ENCODE assay signal across 16 mouse cellular contexts in the genomic region with DNA sequence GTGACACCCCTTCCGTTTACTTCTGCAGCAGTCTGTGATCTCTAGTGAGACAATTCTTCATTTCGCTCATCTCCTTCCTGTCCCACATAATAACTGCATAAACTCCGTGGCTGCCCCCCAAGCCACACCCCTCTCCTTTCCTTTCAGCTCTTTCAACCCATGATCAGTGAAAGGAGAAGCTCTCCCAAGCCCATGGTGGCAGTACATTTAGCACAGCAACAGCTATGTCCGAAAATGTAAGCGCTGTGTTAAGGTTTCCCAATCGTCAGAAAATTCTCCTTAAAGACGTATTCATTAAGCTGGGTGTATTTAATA. TPM values are rescaled to one million over a fixed set of nuclear protein-coding genes. Genes with fewer than 3 reads are reported as not detected.
DNase-seq lines count a peak whose midpoint lies in the region; ATAC-seq lines count a peak whose summit lies in the region.
"Had no signal": no experiment of that assay in that cellular context is flagged by ENCODE, and none has a peak within 500 bp of the region (broad histone marks: within the 10 kb centered on the region; RNA-seq: fewer than 3 reads in every experiment).

No protein-coding gene starts in this region.

- no peak overlapping the region for H3K27ac ChIP-seq in neural tube, embryonic 15.5 days (replicated peaks)
- H3K27ac ChIP-seq: embryonic facial prominence, embryonic 12.5 days; macrophage; midbrain, embryonic 13.5 days; stomach, embryonic 15.5 days had no signal

- 59% methylated on average over 7 of the region's 7 CpGs for WGBS in neural tube, embryonic 15.5 days

- peaks cover 15% of the 10 kb centered on the region for H3K4me1 ChIP-seq in neural tube, embryonic 15.5 days
- H3K4me1 ChIP-seq: stomach, embryonic 15.5 days had no signal

- no peaks in the 10 kb centered on the region for H3K36me3 ChIP-seq in neural tube, embryonic 15.5 days
- H3K36me3 ChIP-seq: embryonic facial prominence, embryonic 12.5 days; midbrain, embryonic 13.5 days; stomach, embryonic 15.5 days had no signal

- DNase-seq in CD4-positive, CD25-positive, alpha-beta regulatory T cell, adult 2 months (ENCODE audit: low read depth, low spot score), result peak; percentile 79
- peak; percentile 64 for DNase-seq in thymus, postnatal 25 days
- no peak for DNase-seq in gastrocnemius, adult 8-10 months (ENCODE audit: low spot score in 2 of 2)
- no peak for DNase-seq in urinary bladder, adult 18-20 months (ENCODE audit: low spot score in 2 of 2)
- DNase-seq: adrenal gland, adult 2 months; cerebellum, adult 18-20 months; kidney, postnatal 10 days; layer of hippocampus, postnatal 36 days had no signal

- no peaks in the 10 kb centered on the region for H3K9me3 ChIP-seq in neural tube, embryonic 15.5 days (replicated peaks)
- H3K9me3 ChIP-seq: embryonic facial prominence, embryonic 12.5 days; midbrain, embryonic 13.5 days; stomach, embryonic 15.5 days had no signal

- peak; percentile 60 for ATAC-seq in activated CD4-positive, CD25-positive, alpha-beta regulatory T cell, adult 4 months
- 0 out of 2 replicates have a peak, but pooled peaks have one; percentile 9 for ATAC-seq in megakaryocyte progenitor cell, adult 5-6 weeks (replicated peaks; ENCODE audit: poor library complexity)
- ATAC-seq in neural tube, embryonic 15.5 days (ENCODE audit: low FRiP score), result no peak
- ATAC-seq: intestine, embryonic 16.5 days; midbrain, embryonic 13.5 days had no signal

- no peak overlapping the region for H3K4me2 ChIP-seq in neural tube, embryonic 15.5 days

- H3K4me3 ChIP-seq in neural tube, embryonic 15.5 days (replicated peaks), result no peak overlapping the region
- H3K4me3 ChIP-seq: midbrain, embryonic 13.5 days; stomach, embryonic 15.5 days had no signal

- H3K27me3 ChIP-seq in neural tube, embryonic 15.5 days (replicated peaks), result peaks cover 46% of the 10 kb centered on the region

- no peak overlapping the region for H3K9ac ChIP-seq in neural tube, embryonic 15.5 days (replicated peaks)
- H3K9ac ChIP-seq: embryonic facial prominence, embryonic 12.5 days; midbrain, embryonic 13.5 days; stomach, embryonic 15.5 days had no signal

RNA-seq across cellular contexts. Expression of a gene that starts 1.7 kb away (rescaled TPM):
- 10 to 100 TPM; 19.3 to 23.3 TPM for polyA plus RNA-seq in activated CD4-positive, CD25-positive, alpha-beta regulatory T cell, adult 4 months (2017; shearing (Covaris generic))
- not detected in 2 replicates for total RNA-seq in megakaryocyte progenitor cell, adult 5-6 weeks (2015)
- 0.17 TPM in 1 of 2 replicates, not detected in the other for total RNA-seq in megakaryocyte progenitor cell, adult 5-6 weeks (2017)
- 4.1 and 12.9 TPM in 2 replicates for polyA plus RNA-seq in neural tube, embryonic 15.5 days (2015; fragmentation: Nextera tagmentation; extraction: Ambion mirVana)
- total RNA-seq in gastrocnemius, adult 8-10 months (2022), result 1 to 10 TPM; 1.3 to 2.2 (median 1.5) TPM

Comparison
In these comparisons a context has a peak if more than half of its experiments do, and no peak if none do; other contexts are left out.
1. DNase-seq: peak in CD4-positive, CD25-positive, alpha-beta regulatory T cell, adult 2 months (single experiment) and thymus, postnatal 25 days (single experiment); none in gastrocnemius, adult 8-10 months (0 of 2) and urinary bladder, adult 18-20 months (0 of 2).